In the genomic region with DNA sequence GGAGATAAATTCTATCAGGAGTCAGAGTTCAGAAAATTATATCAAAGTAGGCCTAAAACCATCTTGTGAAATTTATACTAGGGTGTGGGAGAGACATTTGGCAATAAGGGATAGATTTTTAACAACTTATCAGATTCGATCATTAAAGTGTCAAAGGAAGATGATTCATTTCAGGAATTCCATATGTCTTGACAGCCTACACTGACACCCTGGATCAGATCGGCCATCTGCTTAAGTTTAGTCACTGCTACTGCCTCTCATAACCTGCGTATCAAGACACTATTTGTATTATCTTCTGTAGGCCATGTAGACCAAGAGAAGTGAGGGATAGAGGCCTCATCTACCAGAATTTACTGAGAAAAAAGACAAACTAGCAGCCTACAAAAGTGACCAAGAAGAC, we compare ENCODE assay signal across 16 mouse cellular contexts.
"Had no signal": no experiment of that assay in that cellular context is flagged by ENCODE, and none has a peak within 500 bp of the region (broad histone marks: within the 10 kb centered on the region; RNA-seq: fewer than 3 reads in every experiment).

No protein-coding gene starts in this region.

- H3K27me3 ChIP-seq: megakaryocyte, embryonic 14.5 days; midbrain, embryonic 13.5 days; midbrain, embryonic 15.5 days; neural tube, embryonic 12.5 days; stomach, embryonic 15.5 days had no signal

- H3K9ac ChIP-seq: liver, embryonic 14.5 days; lung, embryonic 14.5 days; midbrain, embryonic 13.5 days; midbrain, embryonic 15.5 days; neural tube, embryonic 12.5 days; stomach, embryonic 15.5 days had no signal

- H3K4me3 ChIP-seq: megakaryocyte, embryonic 14.5 days; midbrain, embryonic 13.5 days; midbrain, embryonic 15.5 days; neural tube, embryonic 12.5 days; stomach, embryonic 15.5 days had no signal

- H3K36me3 ChIP-seq: midbrain, embryonic 13.5 days; midbrain, embryonic 15.5 days; neural tube, embryonic 12.5 days; stomach, embryonic 15.5 days had no signal

- ATAC-seq: midbrain, embryonic 13.5 days; midbrain, embryonic 15.5 days had no signal

- H3K27ac ChIP-seq: liver, embryonic 14.5 days; macrophage; midbrain, embryonic 13.5 days; midbrain, embryonic 15.5 days; neural tube, embryonic 12.5 days; stomach, embryonic 15.5 days; stomach, postnatal 0 days had no signal

- DNase-seq: lung, adult 18-20 months; lung, embryonic 14.5 days; lung, postnatal 14 days; lung, postnatal 36 days; thymus, adult 18-20 months; thymus, postnatal 14 days; thymus, postnatal 36 days had no signal

- H3K4me1 ChIP-seq: megakaryocyte, embryonic 14.5 days; midbrain, embryonic 13.5 days; midbrain, embryonic 15.5 days; neural tube, embryonic 12.5 days; stomach, embryonic 15.5 days had no signal

- H3K4me2 ChIP-seq: lung, embryonic 14.5 days; midbrain, embryonic 11.5 days; midbrain, embryonic 13.5 days; midbrain, embryonic 15.5 days; neural tube, embryonic 12.5 days; stomach, embryonic 15.5 days had no signal

- H3K9me3 ChIP-seq: midbrain, embryonic 13.5 days; midbrain, embryonic 15.5 days; neural tube, embryonic 12.5 days; stomach, embryonic 15.5 days had no signal
